Mouse (Mus musculus): ENCODE results near the gene Car15.
A peak's percentile ranks its signal among the peaks of the same experiment; 100 is the strongest.

GRCm38 (mm10) chr16:17809125-17809524 lies 29.0 kb downstream of the Car15 start:
- TF ChIP-seq POLR2A (IDR thresholded peaks at IDR 0.05; ENCODE audit: insufficient read length, low read depth), result peak; percentile 35
- peak; percentile 55 for TF ChIP-seq TCF12 (IDR thresholded peaks at IDR 0.05; ENCODE audit: insufficient read depth, poor library complexity, severe bottlenecking)

Measured in myocyte (in vitro differentiated cells).